Mouse (Mus musculus): ENCODE results near the gene Med31.

DNA sequence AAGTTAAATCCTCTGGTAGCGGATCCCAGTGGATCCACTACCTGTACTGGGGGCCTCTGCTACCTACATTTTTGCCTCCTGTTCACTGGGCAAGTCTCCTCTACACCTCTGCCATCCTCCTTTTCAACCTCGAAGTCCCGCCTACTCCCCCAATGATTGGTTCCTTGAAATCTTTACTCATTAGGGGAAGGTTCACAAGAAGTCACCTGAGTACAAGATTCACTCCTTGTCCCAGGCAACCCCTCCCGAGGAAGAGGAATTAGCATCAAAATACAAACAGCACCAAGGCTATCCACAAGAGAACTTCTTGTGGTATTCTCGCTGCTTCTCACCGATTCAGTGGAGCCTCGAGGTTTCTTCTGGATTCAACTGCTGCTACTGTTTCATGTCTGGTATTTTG, 16.7 kb upstream of the Med31 start:
- no peak for TF ChIP-seq TAL1 (IDR thresholded peaks at IDR 0.05; ENCODE audit: low read length)
- TF ChIP-seq GATA1 (IDR thresholded peaks at IDR 0.05; ENCODE audit: low read length) = no peak
